Mouse (Mus musculus) thymus, adult 2 months (tissue): Measurements from ENCODE around the gene Hoxc8. TPM values are rescaled to one million over a fixed set of nuclear protein-coding genes. Genes with fewer than 3 reads are reported as not detected.

Experiments
- DNase-seq: peaks from one replicate; pipeline ENCODE4 v3.0.0; 2021
- H3K27ac ChIP-seq: fragments of 200-500 bp; 2 replicates; pipeline ENCODE4 v1.5.1; 2012; ENCODE audit warnings: low read length, control low read depth; ENCODE audit not compliant: control insufficient read depth, insufficient read depth
- H3K27me3 ChIP-seq: fragments of 200-500 bp; 2 replicates; pipeline ENCODE4 v1.6.1; 2012; ENCODE audit warnings: mild to moderate bottlenecking, low read length, moderate library complexity, mixed read lengths; ENCODE audit not compliant: control insufficient read depth, insufficient read depth
- H3K36me3 ChIP-seq: fragments of 200-500 bp; 2 replicates; pipeline ENCODE4 v1.6.1; 2012; ENCODE audit warnings: mild to moderate bottlenecking, low read length, moderate library complexity; ENCODE audit not compliant: control insufficient read depth, insufficient read depth
- H3K4me1 ChIP-seq: fragments of 200-500 bp; replicated peaks from 2 replicates; pipeline ENCODE4 v1.6.1; 2012; ENCODE audit warnings: low read length; ENCODE audit not compliant: control insufficient read depth, insufficient read depth
- H3K4me3 ChIP-seq: fragments of 200-500 bp; 2 replicates; pipeline ENCODE4 v1.5.1; 2012; ENCODE audit warnings: mild to moderate bottlenecking, low read length, control low read depth, moderate library complexity; ENCODE audit not compliant: control insufficient read depth, insufficient read depth
- CTCF ChIP-seq: fragments of 200-500 bp; IDR thresholded peaks from 2 replicates; pipeline ENCODE4 v1.5.1; 2012; ENCODE audit warnings: mild to moderate bottlenecking, control low read depth, low read length, moderate library complexity, borderline replicate concordance; ENCODE audit not compliant: control insufficient read depth, poor library complexity, insufficient read depth; ENCODE audit errors: extremely low read depth
- POLR2A ChIP-seq: fragments of 200-500 bp; IDR thresholded peaks from 2 replicates; pipeline ENCODE4 v1.6.1; 2012; ENCODE audit warnings: mild to moderate bottlenecking, low read length, control low read depth, moderate library complexity; ENCODE audit not compliant: control insufficient read depth, poor library complexity, insufficient read depth; ENCODE audit errors: extremely low read depth
- WGBS: fragments of 180-500 bp; shearing (Covaris S2); methylation state at CpG from one replicate; pipeline ENCODE4 v1.1.7; 2018; 5-methylcytosine and 5-hydroxymethylcytosine counted together
- polyA plus RNA-seq: library from polyadenylated mRNA; depleted of rRNA; stranded (reverse); fragments of >200 nt; gene quantifications from 2 replicates; pipeline ENCODE4 v1.2.3, GENCODE M21; 2012

The Hoxc8 gene
- polyA plus RNA-seq, 1 experiment: 0.07 TPM

DNA sequence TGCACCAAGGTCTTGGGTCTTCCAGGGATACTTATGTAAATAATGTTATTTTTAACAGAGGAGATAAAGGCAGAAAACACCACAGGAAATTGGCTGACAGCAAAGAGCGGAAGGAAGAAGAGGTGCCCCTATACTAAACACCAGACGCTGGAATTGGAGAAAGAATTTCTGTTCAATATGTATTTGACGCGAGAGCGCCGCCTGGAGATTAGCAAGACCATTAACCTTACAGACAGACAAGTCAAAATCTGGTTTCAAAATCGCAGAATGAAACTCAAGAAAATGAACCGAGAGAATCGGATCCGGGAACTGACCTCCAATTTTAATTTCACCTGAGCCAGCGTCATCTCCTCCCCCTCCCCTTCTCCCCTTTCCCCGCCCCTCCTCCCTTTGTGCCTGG, 19.7 kb upstream of the Hoxc8 start:
- TF ChIP-seq POLR2A (no peak), CTCF (no peak)
- WGBS: 3% methylated on average over 12 of the region's 12 CpGs
- Histone ChIP-seq H3K27ac (no peak overlapping the region), H3K27me3 (peaks cover 24% of the 10 kb centered on the region), H3K4me3 (no peak overlapping the region), H3K36me3 (no peaks in the 10 kb centered on the region), H3K4me1 (no peaks in the 10 kb centered on the region)
- no peak for DNase-seq

DNA sequence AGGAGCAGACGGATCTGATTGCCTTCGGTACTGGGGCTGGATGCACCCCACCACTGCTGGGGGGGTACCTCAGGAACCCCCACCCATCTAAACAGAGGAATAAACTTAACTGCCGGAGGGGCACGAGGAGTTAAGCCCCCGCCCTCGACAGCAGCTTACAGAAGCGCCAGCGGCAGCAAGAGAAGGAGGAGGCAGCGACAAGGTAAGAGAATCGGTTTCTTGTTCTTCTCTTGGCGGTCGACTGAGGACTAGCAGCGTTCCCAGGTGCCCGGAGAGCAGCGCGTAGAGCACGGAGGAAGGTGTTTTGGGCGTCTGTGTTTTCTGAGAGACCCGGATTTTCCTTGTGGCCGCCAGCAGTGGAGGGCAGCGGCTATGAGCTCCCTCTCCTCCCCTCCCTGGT, 18.2 kb upstream of the Hoxc8 start:
- TF ChIP-seq POLR2A (no peak), CTCF (no peak)
- Histone ChIP-seq H3K36me3 (no peaks in the 10 kb centered on the region), H3K4me1 (no peaks in the 10 kb centered on the region), H3K4me3 (no peak overlapping the region), H3K27me3 (peaks cover 26% of the 10 kb centered on the region), H3K27ac (no peak overlapping the region)
- no peak for DNase-seq
- 3% methylated on average over 21 of the region's 21 CpGs for WGBS

DNA sequence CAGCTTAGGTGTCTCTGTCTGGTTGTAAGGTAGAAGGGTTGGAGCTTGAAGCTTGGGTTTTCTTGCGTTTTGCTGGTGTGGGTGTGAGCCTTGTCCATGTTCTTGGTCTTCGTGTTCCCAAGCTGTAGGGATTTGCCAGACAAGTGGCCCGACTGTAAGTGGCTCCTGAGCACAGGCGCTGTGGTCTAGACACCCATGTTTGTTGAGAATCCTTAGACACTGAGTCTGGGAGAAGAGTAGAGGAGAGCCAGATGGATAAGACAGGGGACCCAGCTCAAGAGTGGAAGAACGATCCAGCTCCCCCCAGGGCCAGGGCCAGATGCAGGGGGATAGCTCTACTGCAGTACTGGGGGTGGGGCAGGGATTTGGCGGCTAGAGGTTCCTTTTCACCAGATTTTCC, 17.7 kb upstream of the Hoxc8 start:
- no peak for TF ChIP-seq POLR2A
- TF ChIP-seq CTCF: no peak
- WGBS: 8% methylated on average over 6 of the region's 6 CpGs
- H3K27me3 ChIP-seq: peaks cover 27% of the 10 kb centered on the region
- no peaks in the 10 kb centered on the region for H3K4me1 ChIP-seq
- no peak overlapping the region for H3K4me3 ChIP-seq
- H3K27ac ChIP-seq: no peak overlapping the region
- no peak for DNase-seq
- H3K36me3 ChIP-seq: no peaks in the 10 kb centered on the region

DNA sequence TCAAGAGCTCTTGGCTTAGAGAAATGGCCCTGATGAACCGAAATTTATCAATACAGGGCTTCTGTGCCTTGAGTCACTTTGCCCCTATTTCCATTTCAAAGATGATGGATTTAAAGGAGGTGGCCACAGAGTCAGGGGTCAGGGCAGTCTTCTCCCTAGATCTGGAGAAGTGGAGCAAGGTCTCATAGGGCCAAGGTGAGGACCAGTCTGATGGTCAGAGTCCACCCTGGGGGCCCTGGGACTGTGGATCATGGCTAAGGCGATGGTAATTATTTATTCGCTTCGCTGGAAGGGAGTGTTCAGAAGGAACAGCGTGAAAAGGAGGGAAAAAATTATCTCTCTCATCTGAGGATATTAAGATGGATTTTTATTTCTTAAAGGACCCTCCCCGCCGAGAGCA, 15.4 kb upstream of the Hoxc8 start:
- no peak for DNase-seq
- Histone ChIP-seq H3K27ac (no peak overlapping the region), H3K4me1 (no peaks in the 10 kb centered on the region), H3K27me3 (peaks cover 32% of the 10 kb centered on the region), H3K36me3 (no peaks in the 10 kb centered on the region), H3K4me3 (no peak overlapping the region)
- TF ChIP-seq CTCF: no peak
- TF ChIP-seq POLR2A: no peak
- WGBS: 24% methylated on average over 7 of the region's 7 CpGs

DNA sequence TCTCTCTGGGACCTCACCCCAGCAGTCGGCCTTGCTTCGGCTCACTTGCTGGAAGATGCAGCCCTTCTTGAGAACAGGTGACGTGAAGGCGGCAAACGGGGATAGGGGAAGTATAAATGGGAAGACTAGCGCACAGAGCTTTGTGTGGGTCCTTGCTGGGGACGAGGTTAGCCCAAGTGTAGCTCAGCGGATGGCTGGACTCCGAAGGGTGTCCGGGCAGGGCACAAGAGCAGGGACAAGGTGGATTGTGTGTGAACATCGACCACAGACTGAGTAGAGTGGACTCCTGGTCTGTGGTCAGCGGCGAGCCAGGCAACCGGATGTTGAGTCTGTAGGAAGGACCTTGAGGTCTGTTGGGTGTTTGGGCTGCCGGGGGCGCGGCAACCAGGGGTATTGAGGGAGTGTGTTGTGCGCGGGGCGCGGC, 14.7 kb upstream of the Hoxc8 start:
- 6% methylated on average over 21 of the region's 21 CpGs for WGBS
- Histone ChIP-seq H3K4me1 (no peaks in the 10 kb centered on the region), H3K4me3 (no peak overlapping the region), H3K36me3 (no peaks in the 10 kb centered on the region), H3K27me3 (peaks cover 32% of the 10 kb centered on the region), H3K27ac (no peak overlapping the region)
- TF ChIP-seq POLR2A (no peak), CTCF (no peak)
- no peak for DNase-seq

DNA sequence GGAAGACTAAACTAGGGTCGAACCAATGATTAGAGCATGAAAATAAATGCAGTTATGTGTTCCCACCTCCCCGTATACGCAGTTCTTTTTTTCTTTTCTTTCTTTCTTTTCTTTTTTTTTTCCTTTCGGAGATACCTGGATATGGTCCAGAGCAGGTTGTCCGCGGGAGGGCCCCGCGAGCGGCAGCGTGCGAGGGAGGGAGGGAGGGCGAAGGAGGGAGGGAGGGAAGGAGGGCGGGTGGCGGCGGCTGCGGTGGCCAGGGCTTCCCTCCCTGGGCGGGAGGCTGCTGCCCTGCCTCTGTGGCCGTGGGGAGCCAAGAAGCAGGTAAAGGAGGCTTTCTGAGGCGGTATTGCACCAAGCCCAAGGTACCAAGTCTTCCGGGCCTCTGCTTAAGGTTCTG, 14.2 kb upstream of the Hoxc8 start, which contains the start of gene Hoxc9:
Gene Hoxc9 (plus strand): TSS at position 269 of the 400 bp plus-strand sequence.
- no peak for DNase-seq
- Histone ChIP-seq H3K27me3 (peaks cover 32% of the 10 kb centered on the region), H3K27ac (no peak within 1 kb of the TSS), H3K36me3 (no peaks in the 10 kb centered on the region), H3K4me1 (no peaks in the 10 kb centered on the region), H3K4me3 (peak within 1 kb of the TSS; percentile 15; the same call in 1 of the 2 replicates)
- 2% methylated on average over 20 of the region's 20 CpGs for WGBS
- TF ChIP-seq POLR2A: no peak
- no peak for TF ChIP-seq CTCF

DNA sequence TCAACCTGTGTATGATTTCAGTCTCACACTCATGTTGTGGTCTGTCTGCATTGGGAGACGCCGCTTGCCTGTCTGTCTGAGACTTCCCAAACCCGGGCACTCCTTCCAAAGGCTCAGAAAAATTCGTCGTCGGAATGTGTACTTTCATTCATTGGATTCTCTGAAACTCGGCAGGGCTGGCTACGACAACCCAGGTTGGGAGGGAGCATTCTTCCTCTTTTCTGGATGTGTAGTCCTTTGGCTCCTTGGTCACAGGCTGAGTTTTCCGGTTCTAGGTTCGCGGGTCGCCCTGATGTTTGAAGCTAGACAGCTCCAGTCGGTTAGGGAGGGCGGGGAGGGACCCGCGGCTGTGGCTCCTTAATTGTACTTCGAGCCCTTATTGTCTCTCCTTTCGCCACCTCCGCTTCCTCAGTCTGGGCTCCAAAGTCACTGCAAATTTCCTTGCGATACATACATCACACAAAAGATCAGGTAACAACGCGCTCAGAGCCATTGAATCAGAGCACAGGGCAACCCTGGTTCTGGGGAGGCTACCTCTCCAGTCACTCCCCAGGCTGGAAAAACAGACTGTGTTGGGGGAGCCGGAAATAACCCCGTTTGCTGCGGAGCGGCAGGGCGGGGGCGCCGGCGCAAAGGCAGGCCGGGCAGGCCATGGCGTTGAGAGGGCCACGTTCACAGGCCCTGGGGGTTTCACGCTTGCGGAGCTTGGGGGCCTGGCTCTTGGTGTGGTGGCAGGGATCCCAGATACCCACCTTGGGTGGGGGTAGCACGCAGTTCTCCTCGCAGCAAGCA, 13.6 kb upstream of the Hoxc8 start:
- Histone ChIP-seq H3K27me3 (peaks cover 34% of the 10 kb centered on the region), H3K4me3 (peak overlapping the region; percentile 15; the same call in 1 of the 2 replicates), H3K36me3 (no peaks in the 10 kb centered on the region), H3K27ac (no peak overlapping the region), H3K4me1 (no peaks in the 10 kb centered on the region)
- DNase-seq: no peak
- TF ChIP-seq CTCF: no peak
- TF ChIP-seq POLR2A: no peak
- WGBS: 3% methylated on average over 37 of the region's 37 CpGs
